1 mouse cellular context compared by ENCODE assay signal in genomic region chr17:35840561-35840960, GRCm38 (mm10).
TF ChIP-seq lines count a peak whose summit lies in the region.

No protein-coding gene starts in this region.

TF ChIP-seq in MEL, 35 proteins besides CTCF, POLR2A, EP300 and RAD21 (continued from another document):
- TF ChIP-seq MAFK (IDR thresholded peaks at IDR 0.05; ENCODE audit: borderline replicate concordance, low read depth, low read length) (no peak), JUND (IDR thresholded peaks at IDR 0.05; ENCODE audit: low read depth, low read length) (no peak), ZC3H11A (IDR thresholded peaks at IDR 0.05; ENCODE audit: low read depth, low read length) (no peak), POLR2AphosphoS5 (IDR thresholded peaks at IDR 0.05; ENCODE audit: borderline replicate concordance, low read depth, low read length) (no peak), MXI1 (IDR thresholded peaks at IDR 0.05; ENCODE audit: low read depth, low read length) (no peak), ELF1 (IDR thresholded peaks at IDR 0.05; ENCODE audit: low read depth, low read length) (no peak), MYB (IDR thresholded peaks at IDR 0.05; ENCODE audit: low read depth, low read length) (no peak), MYC (IDR thresholded peaks at IDR 0.05; ENCODE audit: low read depth, low read length) (no peak), USF2 (IDR thresholded peaks at IDR 0.05; ENCODE audit: borderline replicate concordance in 1 of 2, insufficient read depth in 1 of 2, low read depth in 1 of 2, low read length in 2 of 2) (no peak)
